ENCODE assay signal across 26 mouse cellular contexts in genomic region chr3:95200562-95200961, GRCm38 (mm10). TPM values are rescaled to one million over a fixed set of nuclear protein-coding genes. Genes with fewer than 3 reads are reported as not detected.
A peak's percentile ranks its signal among the peaks of the same experiment; 100 is the strongest.
DNase-seq lines count a peak whose midpoint lies in the region; ATAC-seq lines count a peak whose summit lies in the region.
"Had no signal": no experiment of that assay in that cellular context is flagged by ENCODE, and none has a peak within 500 bp of the region (broad histone marks: within the 10 kb centered on the region; RNA-seq: fewer than 3 reads in every experiment).

No protein-coding gene starts in this region.

- no peaks in the 10 kb centered on the region for H3K9me3 ChIP-seq in embryonic facial prominence, embryonic 14.5 days (ENCODE audit: control insufficient read depth, low read length)
- H3K9me3 ChIP-seq in embryonic facial prominence, embryonic 10.5 days: no peaks in the 10 kb centered on the region
- no peaks in the 10 kb centered on the region for H3K9me3 ChIP-seq in kidney, embryonic 15.5 days (replicated peaks)
- H3K9me3 ChIP-seq: embryonic facial prominence, embryonic 13.5 days; forebrain, embryonic 15.5 days; G1E; heart, embryonic 12.5 days; hindbrain, embryonic 10.5 days had no signal

- no peak overlapping the region for H3K9ac ChIP-seq in embryonic facial prominence, embryonic 14.5 days (ENCODE audit: low read depth, low read length)
- H3K9ac ChIP-seq in kidney, embryonic 15.5 days: no peak overlapping the region
- H3K9ac ChIP-seq: embryonic facial prominence, embryonic 13.5 days; forebrain, embryonic 15.5 days; heart, embryonic 12.5 days; hindbrain, embryonic 14.5 days had no signal

- ATAC-seq in embryonic facial prominence, embryonic 14.5 days (ENCODE audit: low read depth): no peak
- no peak for ATAC-seq in kidney, embryonic 15.5 days (replicated peaks; ENCODE audit: low FRiP score)
- ATAC-seq: CD4-positive, CD25-positive, alpha-beta regulatory T cell, adult 4 months; forebrain, embryonic 15.5 days had no signal

- H3K36me3 ChIP-seq in embryonic facial prominence, embryonic 14.5 days (ENCODE audit: control insufficient read depth, insufficient read depth, low read length): peaks cover 99% of the 10 kb centered on the region
- H3K36me3 ChIP-seq in embryonic facial prominence, embryonic 10.5 days (replicated peaks): peaks cover 99% of the 10 kb centered on the region
- peaks cover 95% of the 10 kb centered on the region for H3K36me3 ChIP-seq in kidney, embryonic 15.5 days

- WGBS in embryonic facial prominence, embryonic 14.5 days: 43% methylated on average over 2 of the region's 2 CpGs
- 72% methylated on average over 2 of the region's 2 CpGs for whole genome bisulfite sequencing in embryonic facial prominence, embryonic 10.5 days
- WGBS in kidney, embryonic 15.5 days: 66% methylated on average over 2 of the region's 2 CpGs

- no peaks in the 10 kb centered on the region for H3K27me3 ChIP-seq in embryonic facial prominence, embryonic 14.5 days (replicated peaks; ENCODE audit: control insufficient read depth, insufficient read depth, low read length)
- no peaks in the 10 kb centered on the region for H3K27me3 ChIP-seq in embryonic facial prominence, embryonic 10.5 days (replicated peaks; ENCODE audit: low read depth, poor library complexity, severe bottlenecking)
- no peaks in the 10 kb centered on the region for H3K27me3 ChIP-seq in kidney, embryonic 15.5 days
- H3K27me3 ChIP-seq: embryonic facial prominence, embryonic 13.5 days; forebrain, embryonic 15.5 days; heart, embryonic 12.5 days had no signal

- H3K4me2 ChIP-seq in embryonic facial prominence, embryonic 14.5 days (ENCODE audit: low read depth, low read length): no peak overlapping the region
- H3K4me2 ChIP-seq in kidney, embryonic 15.5 days: no peak overlapping the region
- H3K4me2 ChIP-seq: embryonic facial prominence, embryonic 13.5 days; forebrain, embryonic 15.5 days; heart, embryonic 12.5 days; hindbrain, embryonic 14.5 days had no signal

- peak overlapping the region; percentile 39 for H3K27ac ChIP-seq in embryonic facial prominence, embryonic 14.5 days (replicated peaks; ENCODE audit: low read depth, low read length)
- no peak overlapping the region for H3K27ac ChIP-seq in embryonic facial prominence, embryonic 10.5 days (replicated peaks)
- H3K27ac ChIP-seq in kidney, embryonic 15.5 days: peak overlapping the region; percentile 46
- H3K27ac ChIP-seq: forebrain, embryonic 15.5 days; gastrocnemius, adult 2 months; hindbrain, embryonic 10.5 days; hindbrain, embryonic 14.5 days had no signal

- no peak overlapping the region for H3K4me3 ChIP-seq in embryonic facial prominence, embryonic 14.5 days (ENCODE audit: low read depth, low read length)
- no peak overlapping the region for H3K4me3 ChIP-seq in embryonic facial prominence, embryonic 10.5 days
- no peak overlapping the region for H3K4me3 ChIP-seq in kidney, embryonic 15.5 days (replicated peaks)
- H3K4me3 ChIP-seq: embryonic facial prominence, embryonic 13.5 days; erythroblast, embryonic 14.5 days; forebrain, embryonic 15.5 days; gastrocnemius, adult 2 months; heart, embryonic 12.5 days; hindbrain, embryonic 10.5 days had no signal

- no peaks in the 10 kb centered on the region for H3K4me1 ChIP-seq in embryonic facial prominence, embryonic 14.5 days (ENCODE audit: control insufficient read depth, insufficient read depth, low read length)
- H3K4me1 ChIP-seq in embryonic facial prominence, embryonic 10.5 days: no peaks in the 10 kb centered on the region
- no peaks in the 10 kb centered on the region for H3K4me1 ChIP-seq in kidney, embryonic 15.5 days
- H3K4me1 ChIP-seq: forebrain, embryonic 15.5 days; heart, embryonic 12.5 days; hindbrain, embryonic 10.5 days had no signal

- peak; percentile 17 for DNase-seq in embryonic facial prominence, embryonic 14.5 days (ENCODE audit: low spot score)
- no peak for DNase-seq in embryonic facial prominence, embryonic 10.5 days (ENCODE audit: low spot score)
- DNase-seq in kidney, postnatal 4 days: no peak
- peak; percentile 31 for DNase-seq in layer of hippocampus, adult 9-11 months
- no peak for DNase-seq in layer of hippocampus, adult 8-10 months (ENCODE audit: low spot score in 2 of 2)
- DNase-seq in right cerebral cortex, postnatal 36 days (ENCODE audit: low spot score in 2 of 2): no peak
- DNase-seq: adrenal gland, adult 8-10 months; adrenal gland, postnatal 36 days; B cell, adult 2 months; cerebellum, adult 11-12 months; cerebellum, adult 9-10 months; cerebellum, postnatal 25 days; gastrocnemius, adult 2 months; gastrocnemius, postnatal 25 days had no signal

RNA-seq across cellular contexts. Expression of gene Gabpb2, which starts 17.2 kb away (rescaled TPM):
- 7.8 and 8.0 TPM in 2 replicates for polyA plus RNA-seq in embryonic facial prominence, embryonic 14.5 days (2014; fragmentation: Nextera tagmentation; extraction: Ambion mirVana)
- 12.0 and 12.5 TPM in 2 replicates for polyA plus RNA-seq in embryonic facial prominence, embryonic 10.5 days (2016; fragmentation: Nextera tagmentation; extraction: Ambion mirVana)
- polyA plus RNA-seq in kidney, embryonic 15.5 days (2015; fragmentation: Nextera tagmentation; extraction: Ambion mirVana): 10.0 and 10.6 TPM in 2 replicates
- 10 to 100 TPM; 15.7 to 18.0 (median 17.5) TPM for total RNA-seq in layer of hippocampus, adult 8-10 months (2022)

RNA-seq across cellular contexts. Expression of gene Cdc42se1, which starts 28.0 kb away (rescaled TPM):
- polyA plus RNA-seq in embryonic facial prominence, embryonic 14.5 days (2014; fragmentation: Nextera tagmentation; extraction: Ambion mirVana): 111 and 125 TPM in 2 replicates
- polyA plus RNA-seq in embryonic facial prominence, embryonic 10.5 days (2016; fragmentation: Nextera tagmentation; extraction: Ambion mirVana): 91.1 and 91.2 TPM in 2 replicates
- polyA plus RNA-seq in kidney, embryonic 15.5 days (2015; fragmentation: Nextera tagmentation; extraction: Ambion mirVana): 87.4 and 92.0 TPM in 2 replicates
- total RNA-seq in layer of hippocampus, adult 8-10 months (2022): 10 to 100 TPM; 72.9 to 79.5 (median 77.2) TPM

RNA-seq across cellular contexts. Expression of gene Mllt11, which starts 31.4 kb away (rescaled TPM):
- 36.9 and 37.2 TPM in 2 replicates for polyA plus RNA-seq in embryonic facial prominence, embryonic 14.5 days (2014; fragmentation: Nextera tagmentation; extraction: Ambion mirVana)
- polyA plus RNA-seq in embryonic facial prominence, embryonic 10.5 days (2016; fragmentation: Nextera tagmentation; extraction: Ambion mirVana): 29.9 and 35.2 TPM in 2 replicates
- 12.9 and 16.0 TPM in 2 replicates for polyA plus RNA-seq in kidney, embryonic 15.5 days (2015; fragmentation: Nextera tagmentation; extraction: Ambion mirVana)
- 100 to 1,000 TPM; 265 to 305 (median 277) TPM for total RNA-seq in layer of hippocampus, adult 8-10 months (2022)

RNA-seq across cellular contexts. Expression of gene Sema6c, which starts 40.3 kb away (rescaled TPM):
- 14.4 and 16.6 TPM in 2 replicates for polyA plus RNA-seq in embryonic facial prominence, embryonic 14.5 days (2014; fragmentation: Nextera tagmentation; extraction: Ambion mirVana)
- 6.8 and 9.2 TPM in 2 replicates for polyA plus RNA-seq in embryonic facial prominence, embryonic 10.5 days (2016; fragmentation: Nextera tagmentation; extraction: Ambion mirVana)
- polyA plus RNA-seq in kidney, embryonic 15.5 days (2015; fragmentation: Nextera tagmentation; extraction: Ambion mirVana): 3.9 and 4.5 TPM in 2 replicates
- 10 to 100 TPM; 27.1 to 36.4 (median 30.9) TPM for total RNA-seq in layer of hippocampus, adult 8-10 months (2022)
- total RNA-seq: granulocyte monocyte progenitor cell, adult 5-6 weeks had no signal

RNA-seq across cellular contexts. Expression of gene Gm128, which starts 40.8 kb away (rescaled TPM):
- 0.38 and 0.41 TPM in 2 replicates for polyA plus RNA-seq in embryonic facial prominence, embryonic 14.5 days (2014; fragmentation: Nextera tagmentation; extraction: Ambion mirVana)
- 0.38 and 0.45 TPM in 2 replicates for polyA plus RNA-seq in embryonic facial prominence, embryonic 10.5 days (2016; fragmentation: Nextera tagmentation; extraction: Ambion mirVana)
- polyA plus RNA-seq in kidney, embryonic 15.5 days (2015; fragmentation: Nextera tagmentation; extraction: Ambion mirVana): 0.50 and 0.53 TPM in 2 replicates
- total RNA-seq in layer of hippocampus, adult 8-10 months (2022): under 1 TPM in 3 of 4 experiments, not detected in 1; 0.25 to 0.45 (median 0.41) TPM
- total RNA-seq: G1E; gastrocnemius, postnatal 25 days; heart, adult 8-10 months; heart, postnatal 25 days had no signal
- polyA plus RNA-seq: erythroblast, embryonic 14.5 days; G1E had no signal

Comparison
In these comparisons a context has a peak if more than half of its experiments do, and no peak if none do; other contexts are left out.
1. DNase-seq: peak in embryonic facial prominence, embryonic 14.5 days (single experiment) and layer of hippocampus, adult 9-11 months (single experiment); none in embryonic facial prominence, embryonic 10.5 days (single experiment), kidney, postnatal 4 days (0 of 2), layer of hippocampus, adult 8-10 months (0 of 2) and right cerebral cortex, postnatal 36 days (0 of 2).